In genomic region chr2:172103881-172104655, GRCm38 (mm10) we compare ENCODE assay signal across 13 mouse cellular contexts.
A peak's percentile ranks its signal among the peaks of the same experiment; 100 is the strongest.
DNase-seq lines count a peak whose midpoint lies in the region; ATAC-seq lines count a peak whose summit lies in the region.
"Had no signal": no experiment of that assay in that cellular context is flagged by ENCODE, and none has a peak within 500 bp of the region (broad histone marks: within the 10 kb centered on the region; RNA-seq: fewer than 3 reads in every experiment).

No protein-coding gene starts in this region.

- peak; percentile 48; the same call in 1 of the 2 replicates for ATAC-seq in forebrain, embryonic 12.5 days (ENCODE audit: low FRiP score)
- no peak for ATAC-seq in forebrain, embryonic 16.5 days
- ATAC-seq: activated CD4-positive, CD25-positive, alpha-beta regulatory T cell, adult 4 months had no signal

- H3K4me3 ChIP-seq in forebrain, embryonic 12.5 days (replicated peaks), result no peak overlapping the region
- no peak overlapping the region for H3K4me3 ChIP-seq in forebrain, embryonic 16.5 days (replicated peaks; ENCODE audit: low read length)
- H3K4me3 ChIP-seq: heart, embryonic 13.5 days; limb, embryonic 12.5 days had no signal

- H3K9ac ChIP-seq in forebrain, embryonic 12.5 days, result no peak overlapping the region
- no peak overlapping the region for H3K9ac ChIP-seq in forebrain, embryonic 16.5 days (replicated peaks; ENCODE audit: low read depth, low read length)
- H3K9ac ChIP-seq: heart, embryonic 13.5 days; limb, embryonic 12.5 days had no signal

- H3K27me3 ChIP-seq in forebrain, embryonic 12.5 days, result no peaks in the 10 kb centered on the region
- H3K27me3 ChIP-seq in forebrain, embryonic 16.5 days (replicated peaks; ENCODE audit: control insufficient read depth, insufficient read depth, low read length), result no peaks in the 10 kb centered on the region
- H3K27me3 ChIP-seq: heart, embryonic 13.5 days had no signal

- no peak overlapping the region for H3K27ac ChIP-seq in forebrain, embryonic 12.5 days
- H3K27ac ChIP-seq in forebrain, embryonic 16.5 days (ENCODE audit: low read length), result no peak overlapping the region
- H3K27ac ChIP-seq: heart, embryonic 13.5 days; limb, embryonic 12.5 days had no signal

- DNase-seq in right cerebral cortex, adult 18-20 months, result peak; percentile 55
- no peak for DNase-seq in right cerebral cortex, postnatal 4 days
- peak; percentile 16 for DNase-seq in kidney, postnatal 14 days
- peak; percentile 9 for DNase-seq in retina, embryonic 14.5 days (ENCODE audit: low spot score)
- no peak for DNase-seq in lung, postnatal 10 days
- DNase-seq in urinary bladder, postnatal 14 days (ENCODE audit: low spot score), result no peak
- DNase-seq: gastrocnemius, postnatal 10 days; lung, adult 18-20 months had no signal

- no peaks in the 10 kb centered on the region for H3K36me3 ChIP-seq in forebrain, embryonic 12.5 days (replicated peaks)
- H3K36me3 ChIP-seq in forebrain, embryonic 16.5 days (ENCODE audit: control insufficient read depth, insufficient read depth), result no peaks in the 10 kb centered on the region
- H3K36me3 ChIP-seq: heart, embryonic 13.5 days; limb, embryonic 12.5 days had no signal

- no peaks in the 10 kb centered on the region for H3K9me3 ChIP-seq in forebrain, embryonic 12.5 days
- H3K9me3 ChIP-seq in forebrain, embryonic 16.5 days (ENCODE audit: control insufficient read depth, low read length), result no peaks in the 10 kb centered on the region
- H3K9me3 ChIP-seq: heart, embryonic 13.5 days; limb, embryonic 12.5 days had no signal

- WGBS in forebrain, embryonic 12.5 days, result 50% methylated on average over 18 of the region's 18 CpGs
- 25% methylated on average over 18 of the region's 18 CpGs for WGBS in forebrain, embryonic 16.5 days

- H3K4me1 ChIP-seq in forebrain, embryonic 12.5 days, result peaks cover 23% of the 10 kb centered on the region
- H3K4me1 ChIP-seq in forebrain, embryonic 16.5 days (replicated peaks; ENCODE audit: control insufficient read depth, insufficient read depth, low read length), result peaks cover 11% of the 10 kb centered on the region
- H3K4me1 ChIP-seq: heart, embryonic 13.5 days had no signal

- H3K4me2 ChIP-seq in forebrain, embryonic 12.5 days, result no peak overlapping the region
- no peak overlapping the region for H3K4me2 ChIP-seq in forebrain, embryonic 16.5 days (ENCODE audit: low read length)
- H3K4me2 ChIP-seq: heart, embryonic 13.5 days; limb, embryonic 12.5 days had no signal

Comparison
In these comparisons a context has a peak if more than half of its experiments do, and no peak if none do; other contexts are left out.
1. DNase-seq: peak in right cerebral cortex, adult 18-20 months (single experiment), kidney, postnatal 14 days (single experiment) and retina, embryonic 14.5 days (single experiment); none in right cerebral cortex, postnatal 4 days (single experiment), lung, postnatal 10 days (single experiment) and urinary bladder, postnatal 14 days (single experiment).